Mouse (Mus musculus): ENCODE data around the gene Rsbn1. TPM values are rescaled to one million over a fixed set of nuclear protein-coding genes. Genes with fewer than 3 reads are reported as not detected.

Gene Rsbn1
- total RNA-seq, 2 experiments from 2014 or later = 19.0 to 19.5 TPM

DNA sequence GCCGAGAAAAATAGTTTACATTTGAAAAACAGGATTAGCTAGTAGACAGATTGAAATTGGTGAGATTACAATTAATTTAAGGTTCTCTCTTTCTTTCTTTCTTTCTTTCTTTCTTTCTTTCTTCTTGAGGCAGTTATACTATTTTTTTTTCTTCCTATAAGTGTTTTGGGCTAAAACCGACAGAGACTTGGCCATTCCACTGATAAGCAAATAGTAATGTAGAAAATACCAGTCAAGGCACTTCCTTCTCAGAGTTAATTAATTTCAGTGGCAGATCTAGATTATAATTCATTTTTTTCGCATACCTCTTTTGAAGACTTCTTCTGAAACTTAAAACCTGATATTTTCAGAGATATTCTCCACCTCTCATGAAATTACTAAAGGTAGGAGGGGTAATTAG is 11.4 kb downstream of the Rsbn1 start:
- no peak for DNase-seq (ENCODE audit: extremely low spot score in 1 of 2, low spot score in 2 of 2)
- intact Hi-C loops (cut with DNase I) = no loop called here

- intact Hi-C loops (cut with DNase I) = no loop called here
- peak in 1 of 2 experiments; percentile 36 for DNase-seq (ENCODE audit: extremely low spot score in 1 of 2, low spot score in 2 of 2)
Measured at GRCm38 (mm10) chr3:103927511-103927910, 13.6 kb downstream of the Rsbn1 start.

DNA sequence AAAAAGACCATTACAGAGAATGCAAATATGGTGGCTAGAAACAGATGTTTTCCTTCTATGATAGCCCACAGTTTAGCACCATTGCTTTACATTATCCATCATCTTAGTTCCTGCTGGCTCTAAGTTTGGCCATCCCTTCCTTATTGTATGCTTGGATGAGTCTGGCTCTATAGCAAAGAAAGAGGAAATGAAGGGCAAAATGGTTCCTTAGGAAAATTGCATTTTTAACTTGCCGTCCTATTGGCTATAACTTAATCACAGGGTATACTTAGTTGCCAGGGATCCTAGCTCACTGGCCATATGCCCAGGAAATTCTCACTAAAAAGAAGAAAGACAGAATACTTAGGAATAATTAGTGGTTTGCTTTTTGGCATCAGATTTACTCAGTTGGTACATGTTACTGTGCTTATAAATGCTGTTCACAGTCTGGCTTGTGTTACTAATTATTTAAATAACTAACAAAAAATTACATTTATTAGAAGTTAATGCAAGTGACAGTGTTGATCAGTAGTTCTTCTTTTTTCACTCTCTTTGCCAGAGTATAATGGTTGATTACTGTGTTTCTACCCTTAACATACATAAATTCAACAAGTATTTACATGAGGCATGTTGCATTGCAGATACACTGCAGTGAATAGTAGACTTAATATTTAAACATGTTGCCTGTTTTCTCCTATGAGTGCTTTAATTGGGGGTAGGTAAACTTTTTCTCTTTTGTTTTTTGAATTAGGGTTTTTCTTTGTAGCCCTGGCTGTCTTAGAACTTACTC is 31.1 kb downstream of the Rsbn1 start:
- intact Hi-C loops (cut with DNase I) = no loop called here
- DNase-seq (ENCODE audit: extremely low spot score in 1 of 2, low spot score in 2 of 2) = peak in 1 of 2 experiments; percentile 75

- no peak for DNase-seq (ENCODE audit: extremely low spot score in 1 of 2, low spot score in 2 of 2)
- intact Hi-C loops (cut with DNase I) = no loop called here
Measured at GRCm38 (mm10) chr3:103948666-103949065, 34.7 kb downstream of the Rsbn1 start.

- intact Hi-C loops (cut with DNase I) = no loop called here
- no peak for DNase-seq (ENCODE audit: extremely low spot score in 1 of 2, low spot score in 2 of 2)
Measured at GRCm38 (mm10) chr3:103960622-103961021, 46.7 kb downstream of the Rsbn1 start.

DNA sequence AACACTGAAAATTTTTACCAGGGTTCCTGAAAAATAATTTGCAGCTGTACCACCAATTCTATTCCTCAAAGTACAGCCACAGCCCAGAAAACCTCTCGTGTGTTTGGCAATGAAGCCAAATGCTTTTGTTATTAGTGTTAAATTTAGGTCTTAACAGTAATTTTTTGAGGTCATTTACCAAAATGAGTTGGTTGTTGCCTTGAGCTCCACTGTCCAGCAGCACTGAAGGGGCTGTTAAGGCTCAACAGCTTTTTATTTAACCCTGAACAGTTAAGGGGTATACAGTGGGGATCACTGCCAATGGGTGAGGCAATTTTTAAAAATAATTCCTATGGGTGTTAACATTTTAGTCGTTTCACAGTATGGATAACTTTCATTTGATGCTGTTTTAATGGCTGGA is 53.3 kb downstream of the Rsbn1 start:
- DNase-seq (ENCODE audit: extremely low spot score in 1 of 2, low spot score in 2 of 2) = no peak
- intact Hi-C loops (cut with DNase I) = no loop called here

- peak; percentile 72 to 92 for DNase-seq (ENCODE audit: extremely low spot score in 1 of 2, low spot score in 2 of 2)
- intact Hi-C loops (cut with DNase I) = loop anchor here (2.0 kb wide), 1 partner anchor 53 kb away; the partner anchor contains the start of gene Rsbn1
Measured at GRCm38 (mm10) chr3:103967861-103968691, 54.2 kb downstream of the Rsbn1 start, which contains the start of gene Phtf1. Gene Phtf1, plus strand, starts transcription at chr3:103968110.

DNA sequence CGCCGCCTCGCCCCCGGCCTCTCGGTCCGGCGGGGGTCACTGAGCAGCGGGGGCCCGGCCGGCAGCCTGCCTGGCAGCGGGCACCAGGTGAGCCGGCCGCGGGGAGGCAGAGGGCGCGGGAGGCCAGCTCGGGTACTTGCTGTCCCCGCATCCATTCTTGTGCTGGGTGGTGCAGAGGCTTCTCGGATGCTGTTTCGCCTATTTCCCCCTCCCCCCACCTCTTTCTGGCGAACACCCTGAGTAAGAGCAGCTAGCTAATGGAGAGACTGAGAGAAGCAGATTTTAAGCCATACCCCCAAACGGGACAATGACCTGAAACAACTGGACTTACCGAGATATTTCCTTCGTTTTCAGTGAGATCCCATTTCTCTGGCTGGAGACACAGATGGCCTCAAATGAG is 54.8 kb downstream of the Rsbn1 start:
- intact Hi-C loops (cut with DNase I) = loop anchor here (2.0 kb wide), 1 partner anchor 54 kb away; the partner anchor contains the start of gene Rsbn1
- peak in 1 of 2 experiments; percentile 58 for DNase-seq (ENCODE audit: extremely low spot score in 1 of 2, low spot score in 2 of 2)

DNA sequence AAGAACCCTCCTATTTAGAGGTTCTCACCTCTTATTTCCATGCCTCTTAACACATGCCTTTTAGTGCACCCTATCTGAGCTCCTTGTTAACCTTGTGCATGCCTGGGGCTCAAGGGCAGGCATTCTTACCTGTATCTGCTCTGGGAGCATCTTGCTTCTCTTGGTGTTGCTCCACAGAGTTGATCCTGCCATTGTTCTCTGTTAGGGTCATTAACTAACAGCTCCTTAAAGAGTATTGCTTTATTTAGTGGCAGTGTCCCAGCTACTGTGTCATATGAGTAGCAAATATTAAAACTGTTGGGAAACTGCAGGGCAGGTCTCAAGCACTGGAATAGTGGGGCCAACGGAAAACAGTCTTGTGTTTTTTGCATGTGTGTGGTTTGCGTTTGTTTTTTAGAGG is 57.2 kb downstream of the Rsbn1 start:
- intact Hi-C loops (cut with DNase I) = no loop called here
- DNase-seq (ENCODE audit: extremely low spot score in 1 of 2, low spot score in 2 of 2) = no peak

GRCm38 (mm10) chr3:103984556-103984955 is 70.6 kb downstream of the Rsbn1 start:
- intact Hi-C loops (cut with DNase I) = no loop called here
- DNase-seq (ENCODE audit: extremely low spot score in 1 of 2, low spot score in 2 of 2) = no peak

GRCm38 (mm10) chr3:103985194-103985593 is 71.3 kb downstream of the Rsbn1 start:
- intact Hi-C loops (cut with DNase I) = no loop called here
- DNase-seq (ENCODE audit: extremely low spot score in 1 of 2, low spot score in 2 of 2) = no peak

- intact Hi-C loops (cut with DNase I) = no loop called here
- no peak for DNase-seq (ENCODE audit: extremely low spot score in 1 of 2, low spot score in 2 of 2)
Measured at GRCm38 (mm10) chr3:103987831-103988432, 74.0 kb downstream of the Rsbn1 start.

DNA sequence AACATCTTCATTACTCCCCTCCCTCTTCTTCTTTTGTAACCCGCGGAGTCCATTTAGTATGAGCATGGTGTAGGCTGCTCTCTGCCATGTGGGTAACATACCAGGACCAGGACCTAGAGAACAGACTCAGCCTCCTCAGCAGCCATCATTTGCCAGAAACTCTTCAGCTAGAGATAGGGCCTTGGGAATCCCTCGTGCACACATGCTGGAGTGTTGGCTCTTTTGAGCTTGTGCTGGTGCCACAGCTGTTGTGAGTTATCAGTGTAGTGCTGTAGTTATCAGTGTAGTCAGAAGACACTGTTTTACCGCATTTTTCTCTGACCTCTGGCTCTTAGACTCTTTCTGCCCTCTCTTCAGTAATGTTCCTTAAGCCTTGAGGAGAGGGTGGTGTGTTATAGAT is 75.4 kb downstream of the Rsbn1 start:
- intact Hi-C loops (cut with DNase I) = no loop called here
- DNase-seq (ENCODE audit: extremely low spot score in 1 of 2, low spot score in 2 of 2) = no peak

- DNase-seq (ENCODE audit: extremely low spot score in 1 of 2, low spot score in 2 of 2) = no peak
- intact Hi-C loops (cut with DNase I) = no loop called here
Measured at GRCm38 (mm10) chr3:103991271-103991670, 77.4 kb downstream of the Rsbn1 start.

GRCm38 (mm10) chr3:103998724-103999123 is 84.8 kb downstream of the Rsbn1 start:
- no peak for DNase-seq (ENCODE audit: extremely low spot score in 1 of 2, low spot score in 2 of 2)
- intact Hi-C loops (cut with DNase I) = no loop called here

DNA sequence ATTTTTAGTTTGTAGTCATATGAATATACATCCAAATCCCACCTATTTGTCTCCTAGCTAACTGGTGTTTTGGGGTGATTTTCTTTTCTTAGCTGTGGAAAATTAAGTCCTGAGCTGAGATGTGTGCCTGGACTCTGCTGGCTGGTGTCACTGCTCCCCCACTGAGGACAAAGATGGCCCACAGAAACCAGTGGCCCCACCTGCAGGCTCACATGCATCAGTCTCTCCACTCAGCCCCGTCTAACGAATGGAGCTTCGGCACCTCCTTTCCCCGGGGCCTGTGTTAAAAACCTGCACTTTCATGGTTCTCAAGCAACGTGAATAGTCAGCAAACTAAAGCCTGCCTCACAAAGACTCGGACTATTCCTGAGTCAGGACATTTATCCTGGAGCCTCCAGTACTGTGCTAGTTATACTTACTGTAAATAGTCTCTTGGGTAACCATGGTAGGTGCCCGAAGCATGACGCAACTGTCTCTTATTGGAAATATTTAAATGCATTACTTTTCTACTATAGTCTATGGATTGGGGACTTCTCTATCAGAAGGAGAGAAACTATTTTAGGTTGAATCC is 93.1 kb downstream of the Rsbn1 start:
- intact Hi-C loops (cut with DNase I) = no loop called here
- no peak for DNase-seq (ENCODE audit: extremely low spot score in 1 of 2, low spot score in 2 of 2)

- peak; percentile 39 to 82 for DNase-seq (ENCODE audit: extremely low spot score in 1 of 2, low spot score in 2 of 2)
- intact Hi-C loops (cut with DNase I) = no loop called here
Measured at GRCm38 (mm10) chr3:104007479-104007878, 93.6 kb downstream of the Rsbn1 start.

GRCm38 (mm10) chr3:104009924-104010662 is 96.2 kb downstream of the Rsbn1 start:
- intact Hi-C loops (cut with DNase I) = no loop called here

More at GRCm38 (mm10) chr3:104009924-104010662, 96.2 kb downstream of the Rsbn1 start:
- DNase-seq (ENCODE audit: extremely low spot score in 1 of 2, low spot score in 2 of 2) = no peak

All from left cerebral cortex, postnatal 10 days (tissue).